Mouse (Mus musculus) lung, postnatal 4 days (tissue): ENCODE measurements around the gene Prkch.

Experiments
- DNase-seq, 2 experiments: peaks; one replicate each; pipeline ENCODE4 v3.0.0; 2021

Prkch gene

GRCm38 (mm10) chr12:73583813-73584609, 585 bp upstream of the Prkch start:
- peak; percentile 53 for DNase-seq

- DNase-seq: peak in 1 of 2 experiments; percentile 31
These were observed 725 bp downstream of the Prkch start for GRCm38 (mm10) chr12:73585241-73585801.

- DNase-seq: no peak
These were observed 1.3 kb downstream of the Prkch start for GRCm38 (mm10) chr12:73585850-73586249.

GRCm38 (mm10) chr12:73587262-73587661, 2.7 kb downstream of the Prkch start:
- DNase-seq: no peak

- no peak for DNase-seq
These were observed 6.2 kb downstream of the Prkch start for GRCm38 (mm10) chr12:73590627-73591276.

GRCm38 (mm10) chr12:73591625-73592024, 7.0 kb downstream of the Prkch start:
- DNase-seq: peak; percentile 75 to 85

GRCm38 (mm10) chr12:73593021-73593798, 8.6 kb downstream of the Prkch start:
- peak; percentile 41 to 47 for DNase-seq

GRCm38 (mm10) chr12:73594177-73594745, 9.7 kb downstream of the Prkch start:
- DNase-seq: no peak

GRCm38 (mm10) chr12:73595226-73595625, 10.6 kb downstream of the Prkch start:
- DNase-seq: no peak

- DNase-seq: peak; percentile 82 to 83
These were observed 13.6 kb downstream of the Prkch start for GRCm38 (mm10) chr12:73598241-73598640.

GRCm38 (mm10) chr12:73600457-73600856, 15.9 kb downstream of the Prkch start:
- no peak for DNase-seq

- DNase-seq: no peak
These were observed 18.4 kb downstream of the Prkch start for GRCm38 (mm10) chr12:73602974-73603373.

- DNase-seq: no peak
These were observed 19.1 kb downstream of the Prkch start for GRCm38 (mm10) chr12:73603653-73604052.

GRCm38 (mm10) chr12:73604762-73605161, 20.2 kb downstream of the Prkch start:
- DNase-seq: no peak

- no peak for DNase-seq
These were observed 20.6 kb downstream of the Prkch start for GRCm38 (mm10) chr12:73605174-73605573.

GRCm38 (mm10) chr12:73607381-73608064, 22.9 kb downstream of the Prkch start:
- DNase-seq: no peak

- DNase-seq: no peak
These were observed 23.4 kb downstream of the Prkch start for GRCm38 (mm10) chr12:73608065-73608397.

GRCm38 (mm10) chr12:73609262-73609661, 24.7 kb downstream of the Prkch start:
- DNase-seq: no peak

- no peak for DNase-seq
These were observed 25.3 kb downstream of the Prkch start for GRCm38 (mm10) chr12:73609676-73610545.

- DNase-seq: no peak
These were observed 26.3 kb downstream of the Prkch start for GRCm38 (mm10) chr12:73610831-73611370.

- no peak for DNase-seq
These were observed 27.1 kb downstream of the Prkch start for GRCm38 (mm10) chr12:73611741-73612140.
